ENCODE assay signal across 8 mouse cellular contexts in genomic region chr3:4796909-4797566, GRCm38 (mm10).
DNase-seq lines count a peak whose midpoint lies in the region; ATAC-seq lines count a peak whose summit lies in the region.

No protein-coding gene starts in this region.

- ATAC-seq in hindbrain, embryonic 15.5 days (ENCODE audit: low FRiP score, low read depth) = peak; percentile 90
- ATAC-seq in monocyte, adult 5-6 weeks (replicated peaks; ENCODE audit: insufficient number of reproducible peaks, low FRiP score, low TSS enrichment, poor library complexity, severe bottlenecking) = no peak

- H3K27ac ChIP-seq in hindbrain, embryonic 15.5 days (replicated peaks) = peak overlapping the region; percentile 74

- peak overlapping the region; percentile 55 for H3K4me2 ChIP-seq in hindbrain, embryonic 15.5 days

- peak; percentile 41 for DNase-seq in NIH3T3 (ENCODE audit: low read depth)
- DNase-seq in cerebellum, adult 9-10 months = peak; percentile 5
- peak; percentile 25 for DNase-seq in mesoderm, embryonic 11.5 days (ENCODE audit: low read depth, low spot score)
- DNase-seq in adrenal gland, adult 18-20 months (ENCODE audit: low spot score in 2 of 2) = no peak
- no peak for DNase-seq in heart, postnatal 14 days
- no peak for DNase-seq in adrenal gland, adult (ENCODE audit: inconsistent age in 2 of 2, low spot score in 1 of 2)

- no peaks in the 10 kb centered on the region for H3K9me3 ChIP-seq in hindbrain, embryonic 15.5 days

- H3K4me3 ChIP-seq in hindbrain, embryonic 15.5 days = peak overlapping the region; percentile 44

- no peaks in the 10 kb centered on the region for H3K27me3 ChIP-seq in hindbrain, embryonic 15.5 days

- H3K4me1 ChIP-seq in hindbrain, embryonic 15.5 days (replicated peaks) = peaks cover 13% of the 10 kb centered on the region

- H3K36me3 ChIP-seq in hindbrain, embryonic 15.5 days = no peaks in the 10 kb centered on the region

- intact Hi-C loops in heart, postnatal 14 days (cut with DNase I) = no loop called here

- peak overlapping the region; percentile 44 for H3K9ac ChIP-seq in hindbrain, embryonic 15.5 days

- 20% methylated on average over 8 of the region's 8 CpGs for WGBS in hindbrain, embryonic 15.5 days

Comparison
In these comparisons a context has a peak if more than half of its experiments do, and no peak if none do; other contexts are left out.
1. DNase-seq: peak in NIH3T3 (single experiment), cerebellum, adult 9-10 months (single experiment) and mesoderm, embryonic 11.5 days (single experiment); none in adrenal gland, adult 18-20 months (0 of 2), heart, postnatal 14 days (0 of 2) and adrenal gland, adult (0 of 2).